Mouse (Mus musculus): ENCODE data around the gene Rps11. TPM values are rescaled to one million over a fixed set of nuclear protein-coding genes. Genes with fewer than 3 reads are reported as not detected.
A peak's percentile ranks its signal among the peaks of the same experiment; 100 is the strongest.
"Not testable (repeated sequence)": the region's sequence is repeated elsewhere in the genome, so short reads cannot be mapped to it uniquely, and the experiment has no call there.

Gene Rps11
- total RNA-seq (2021), result 100 to 1,000 TPM; 418 to 465 TPM

DNA sequence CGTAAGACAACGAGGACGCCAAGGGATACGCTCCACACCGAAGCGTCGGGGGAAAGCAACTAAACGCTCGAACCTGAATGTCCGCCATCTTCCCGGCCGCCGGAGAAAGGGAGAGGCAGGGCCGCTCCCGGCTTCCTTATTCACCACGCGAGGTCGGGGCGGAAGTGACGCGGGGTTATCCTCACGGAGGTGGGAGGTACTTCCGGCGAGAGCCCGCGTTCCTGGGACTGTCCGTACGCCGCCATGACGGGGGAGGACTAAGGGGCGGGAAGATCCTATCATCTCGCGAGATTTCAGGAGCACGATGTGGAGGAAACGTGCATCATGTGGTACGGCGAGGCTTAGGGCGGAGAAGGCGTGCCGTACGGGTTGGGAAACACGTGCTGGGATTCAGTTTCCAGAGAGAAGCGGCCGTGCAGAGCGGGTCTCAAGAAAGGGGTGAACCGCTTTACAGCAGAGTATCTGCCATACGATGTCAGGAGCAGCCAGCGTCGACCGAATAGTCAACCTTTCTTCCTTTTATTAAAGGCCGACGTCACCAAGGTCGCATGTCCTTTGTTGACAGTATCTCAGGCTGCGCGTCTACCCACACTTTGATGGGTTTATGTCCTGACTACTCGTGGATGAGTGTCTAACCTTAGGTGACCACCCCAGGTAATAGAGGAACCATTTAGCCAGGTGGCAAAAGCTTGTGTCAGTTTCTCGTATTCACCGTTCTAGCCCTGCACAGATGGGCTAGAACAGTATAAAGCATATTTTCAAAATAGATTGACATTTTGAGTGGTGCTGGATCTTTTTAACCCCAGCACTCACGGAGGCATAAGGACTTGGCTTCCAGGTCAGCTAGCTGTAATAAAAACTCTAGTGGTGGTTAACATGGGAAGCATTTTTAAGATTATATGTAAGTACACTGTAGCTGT, at the start of gene Rps11:
Rps11 (minus strand) TSS at position 216 of the 920 bp plus-strand sequence.
- peak; percentile 94 to 96 for DNase-seq (ENCODE audit: extremely low spot score in 1 of 2, low spot score in 1 of 2)

DNA sequence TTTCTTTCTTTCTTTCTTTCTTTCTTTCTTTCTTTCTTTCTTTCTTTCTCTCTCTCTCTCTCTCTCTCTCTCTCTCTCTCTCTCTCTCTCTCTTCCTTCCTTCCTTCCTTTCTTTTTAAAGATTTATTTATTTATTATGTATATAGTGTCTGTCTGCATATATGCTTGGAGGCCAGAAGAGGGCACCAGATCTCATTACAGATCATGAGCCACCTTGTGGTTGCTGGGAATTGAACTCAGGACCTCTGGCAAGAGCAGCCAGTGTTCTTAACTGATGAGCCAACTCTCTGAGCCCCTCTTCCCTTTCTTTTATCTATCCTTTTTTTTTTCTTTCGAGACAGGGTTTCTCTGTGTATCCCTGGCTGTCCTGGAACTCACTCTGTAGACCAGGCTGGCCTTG, 49.5 kb upstream of the Rps11 start:
- not testable (repeated sequence) for DNase-seq (ENCODE audit: extremely low spot score in 1 of 2, low spot score in 1 of 2)

DNA sequence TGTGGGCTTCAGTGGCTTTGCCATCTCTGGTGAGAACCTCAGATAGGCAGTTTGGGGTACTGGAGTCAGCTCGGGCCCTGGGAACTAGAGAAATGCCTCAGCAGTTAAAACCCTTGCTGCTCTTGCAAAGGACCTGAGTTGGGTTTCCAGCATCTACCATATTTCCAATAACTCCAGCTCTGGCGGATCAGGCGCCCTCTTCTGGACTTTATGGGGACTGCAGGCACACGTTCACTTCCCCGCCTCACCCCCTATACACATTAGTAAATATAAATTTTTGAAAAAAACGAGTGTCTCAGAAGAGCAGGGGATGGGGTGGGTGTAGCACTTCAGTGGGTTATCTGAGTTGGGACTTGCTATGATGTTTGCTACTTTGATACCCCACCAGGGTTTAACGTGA, 48.7 kb upstream of the Rps11 start:
- DNase-seq (ENCODE audit: extremely low spot score in 1 of 2, low spot score in 1 of 2), result no peak

DNA sequence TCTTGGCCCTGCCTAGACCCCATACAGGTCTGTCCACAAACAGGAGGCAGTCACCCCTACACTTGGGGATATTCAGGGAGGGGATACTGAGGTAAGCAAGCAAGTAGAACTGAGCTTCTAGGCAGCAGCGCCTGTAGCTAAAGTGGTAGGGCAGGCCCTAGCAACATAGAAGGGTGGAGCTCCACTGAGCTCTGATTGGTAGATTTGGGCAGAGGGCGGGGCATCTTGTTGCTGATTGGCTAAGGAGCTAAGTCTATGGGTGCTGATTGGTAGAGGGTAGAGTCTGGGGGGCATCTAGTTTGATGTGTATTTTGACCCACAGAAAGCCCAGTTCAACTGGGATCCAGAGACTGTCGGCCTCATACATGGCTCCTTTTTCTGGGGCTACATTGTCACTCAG, 45.3 kb upstream of the Rps11 start:
- DNase-seq (ENCODE audit: extremely low spot score in 1 of 2, low spot score in 1 of 2), result peak in 1 of 2 experiments; percentile 56

DNA sequence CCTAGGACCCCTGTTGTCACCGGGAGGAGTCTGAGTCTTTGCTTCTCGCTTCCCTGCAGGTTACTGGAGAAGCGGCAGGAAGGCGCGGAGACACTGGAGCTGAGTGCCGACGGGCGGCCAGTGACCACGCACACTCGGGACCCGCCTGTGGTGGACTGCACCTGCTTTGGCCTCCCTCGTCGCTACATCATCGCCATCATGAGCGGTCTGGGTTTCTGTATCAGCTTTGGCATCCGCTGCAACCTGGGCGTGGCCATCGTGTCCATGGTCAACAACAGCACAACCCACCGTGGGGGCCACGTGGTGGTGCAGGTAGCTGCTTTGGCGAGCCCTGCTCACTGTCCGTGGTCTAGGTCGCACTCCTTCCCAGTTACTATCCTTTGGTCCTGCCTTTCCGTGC, 44.4 kb upstream of the Rps11 start:
- DNase-seq (ENCODE audit: extremely low spot score in 1 of 2, low spot score in 1 of 2), result no peak

DNA sequence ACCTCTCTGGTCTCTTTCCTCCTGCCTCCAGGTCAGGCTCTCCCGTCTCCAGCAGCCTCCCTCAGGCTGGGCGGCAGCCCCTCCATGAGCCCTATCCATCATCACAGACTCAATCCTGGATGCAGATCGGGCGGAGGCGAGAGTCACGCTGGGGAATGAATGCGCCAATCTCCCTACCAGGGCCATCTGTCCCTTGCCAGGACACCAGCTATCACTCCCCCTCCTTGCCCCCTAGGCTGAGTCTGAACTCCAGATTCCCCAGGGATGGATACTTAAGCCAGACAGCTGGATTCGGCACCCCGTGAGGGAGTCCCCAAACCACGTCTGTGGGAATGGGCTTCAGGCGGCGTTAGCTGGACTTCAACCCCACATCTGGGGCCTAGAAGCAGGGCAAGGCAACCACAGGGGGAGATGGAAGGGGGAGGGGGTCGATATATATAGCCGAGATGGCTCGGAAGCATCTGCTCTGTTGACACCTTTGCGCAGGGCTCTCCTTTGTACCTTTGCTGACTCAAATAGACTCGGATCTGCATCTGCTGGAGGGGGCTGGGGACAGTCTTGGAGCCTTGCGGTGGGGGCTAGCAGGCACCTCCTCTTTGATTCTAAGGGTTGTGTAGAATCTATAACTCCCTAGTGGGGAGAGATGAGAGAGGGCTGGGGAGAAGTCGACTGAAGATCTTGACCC, 43.7 kb upstream of the Rps11 start:
- DNase-seq (ENCODE audit: extremely low spot score in 1 of 2, low spot score in 1 of 2), result peak; percentile 38 to 40

DNA sequence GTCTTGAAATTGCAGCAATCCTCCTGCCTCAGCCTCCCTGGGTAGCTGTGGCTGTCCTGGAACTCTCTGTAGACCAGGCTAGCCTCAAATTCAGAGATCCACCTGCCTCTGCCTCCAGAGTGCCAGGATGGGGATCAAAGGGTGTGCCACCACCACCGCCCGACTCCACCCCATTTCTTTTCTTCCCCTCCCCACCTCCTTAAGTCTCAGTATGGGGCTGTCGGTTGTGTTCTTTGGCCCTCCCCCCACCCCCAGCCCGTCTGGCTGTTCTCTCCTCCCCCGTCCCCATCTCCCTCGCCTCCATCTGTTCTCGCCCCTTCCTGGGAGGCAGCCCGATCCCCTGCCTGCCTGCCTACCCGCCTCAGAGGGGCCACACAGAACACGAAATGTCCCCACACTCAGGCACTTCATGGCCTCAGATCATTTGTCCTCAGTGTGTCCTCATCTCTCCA, 42.7 kb upstream of the Rps11 start:
- peak; percentile 36 to 45 for DNase-seq (ENCODE audit: extremely low spot score in 1 of 2, low spot score in 1 of 2)

DNA sequence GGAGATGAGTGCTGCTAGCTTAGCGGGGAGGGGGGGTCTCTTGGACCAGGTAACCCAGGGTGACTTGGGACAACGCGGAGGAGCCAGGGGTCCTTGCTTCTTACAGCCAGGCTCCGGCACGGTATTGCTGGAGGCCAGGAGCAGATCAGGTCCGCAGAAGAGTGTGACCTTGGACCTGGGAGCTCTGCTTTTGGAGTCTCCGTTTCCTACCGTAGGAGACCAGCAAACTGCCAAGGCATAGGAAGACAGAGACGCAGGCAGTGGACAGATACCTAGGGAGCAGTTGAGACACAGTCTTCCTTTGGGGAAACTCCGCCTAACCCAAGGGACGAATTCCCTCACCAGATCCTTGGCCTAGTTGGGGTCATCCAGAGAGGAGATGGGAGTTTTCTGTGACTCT, 41.5 kb upstream of the Rps11 start:
- no peak for DNase-seq (ENCODE audit: extremely low spot score in 1 of 2, low spot score in 1 of 2)

DNA sequence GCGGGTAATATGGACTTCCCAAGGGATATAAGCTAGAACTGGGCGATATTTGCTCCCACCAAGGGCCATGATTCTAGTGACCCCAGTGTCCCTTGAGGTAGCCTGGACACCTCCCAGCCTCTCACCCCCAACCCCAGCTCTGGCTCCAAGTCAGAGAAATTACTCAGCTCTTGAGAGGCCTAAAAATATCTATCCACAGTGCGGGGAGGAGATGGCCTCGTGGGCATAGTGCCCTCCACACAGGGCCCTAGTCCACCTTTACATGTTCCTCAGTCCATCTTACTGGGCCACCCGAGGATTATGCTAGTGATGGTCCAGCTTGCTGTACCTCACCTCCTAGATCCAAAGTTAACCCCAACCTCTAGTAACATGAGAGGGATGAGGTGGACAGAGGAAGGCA, 40.6 kb upstream of the Rps11 start:
- no peak for DNase-seq (ENCODE audit: extremely low spot score in 1 of 2, low spot score in 1 of 2)

DNA sequence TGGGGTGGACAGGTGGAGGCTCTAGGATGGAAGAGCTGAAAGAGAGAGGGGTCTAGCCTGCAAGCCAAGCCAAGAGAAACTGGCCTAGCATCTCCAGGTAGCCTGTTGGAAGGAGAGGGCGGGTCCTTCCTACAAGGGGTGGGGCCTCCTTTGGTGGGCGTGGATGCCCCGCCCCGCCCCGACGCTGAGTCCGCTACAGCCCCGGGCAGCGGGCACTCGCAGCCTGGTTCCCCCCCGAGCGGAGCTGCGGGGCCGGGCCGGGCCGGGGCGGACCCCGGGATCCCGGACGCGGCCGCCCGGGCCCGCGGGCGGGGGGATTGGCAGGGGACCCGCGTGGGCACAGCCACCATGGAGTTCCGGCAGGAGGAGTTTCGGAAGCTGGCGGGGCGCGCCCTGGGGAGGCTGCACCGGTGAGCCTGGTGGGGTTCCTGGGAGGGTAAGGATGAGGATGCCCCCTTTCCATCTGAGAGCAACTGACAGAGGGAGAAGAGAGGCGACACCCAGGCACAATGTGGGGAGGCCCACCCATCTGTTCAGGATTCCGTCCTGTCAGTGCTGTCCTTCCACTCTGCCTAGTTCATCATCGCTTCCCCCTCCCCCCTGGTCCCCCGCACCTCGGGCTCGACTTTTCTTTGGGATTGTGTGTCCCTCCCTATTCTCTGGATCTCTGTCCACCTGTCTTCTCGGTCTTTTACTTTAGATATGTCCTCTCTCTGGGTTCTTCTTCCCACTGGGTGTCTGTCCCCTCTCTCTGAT, 39.7 kb upstream of the Rps11 start, which contains the start of gene Slc17a7:
Slc17a7 (plus strand) TSS at position 215 of the 756 bp plus-strand sequence.
- DNase-seq (ENCODE audit: extremely low spot score in 1 of 2, low spot score in 1 of 2), result peak in 1 of 2 experiments; percentile 43

DNA sequence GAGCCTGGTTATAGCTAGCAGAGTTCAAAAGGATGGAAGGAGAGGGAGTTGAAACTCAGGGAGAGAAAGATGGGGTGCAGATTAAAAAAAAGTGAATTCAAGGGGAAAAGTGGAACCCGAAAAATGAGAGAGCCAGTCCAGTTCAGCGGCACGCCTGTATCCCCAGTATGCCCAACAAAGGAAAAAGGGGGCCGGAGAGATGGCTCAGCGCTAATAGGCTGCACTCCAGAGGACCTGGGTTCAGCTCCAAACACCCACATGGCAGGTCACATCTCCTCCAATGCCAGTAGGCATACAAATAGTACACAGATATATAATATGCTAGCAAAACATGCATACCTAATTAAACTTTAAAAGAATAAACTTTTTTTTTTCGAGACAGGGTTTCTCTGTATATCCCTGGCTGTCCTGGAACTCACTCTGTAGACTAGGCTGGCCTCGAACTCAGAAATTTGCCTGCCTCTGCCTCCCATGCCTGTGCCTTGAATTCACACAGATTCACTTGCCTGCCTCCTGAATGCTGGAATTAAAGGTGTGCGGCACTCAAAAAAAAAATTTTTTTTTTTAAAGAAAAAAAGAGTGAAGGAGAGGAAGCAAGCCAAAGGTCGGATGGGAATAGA, 38.9 kb upstream of the Rps11 start:
- DNase-seq (ENCODE audit: extremely low spot score in 1 of 2, low spot score in 1 of 2), result no peak

DNA sequence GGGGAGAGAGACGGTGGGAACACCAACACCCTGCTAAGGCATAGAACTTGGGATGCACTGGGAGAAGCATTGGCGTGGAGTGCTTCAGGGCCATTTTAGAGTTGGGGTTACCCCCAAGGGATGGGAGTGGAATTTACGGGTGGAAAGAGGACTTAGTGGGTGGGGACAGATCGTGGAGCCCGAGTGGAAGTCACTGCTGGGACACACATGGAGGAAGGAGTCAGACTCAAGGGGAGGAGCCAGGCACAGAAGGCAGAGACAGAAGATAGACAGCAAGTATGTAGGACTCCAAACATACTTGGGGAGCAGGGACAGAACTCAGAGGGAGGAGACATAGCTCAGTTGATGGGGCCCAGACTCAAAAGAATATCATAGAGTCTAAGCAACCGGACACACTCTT, 38.3 kb upstream of the Rps11 start:
- no peak for DNase-seq (ENCODE audit: extremely low spot score in 1 of 2, low spot score in 1 of 2)

DNA sequence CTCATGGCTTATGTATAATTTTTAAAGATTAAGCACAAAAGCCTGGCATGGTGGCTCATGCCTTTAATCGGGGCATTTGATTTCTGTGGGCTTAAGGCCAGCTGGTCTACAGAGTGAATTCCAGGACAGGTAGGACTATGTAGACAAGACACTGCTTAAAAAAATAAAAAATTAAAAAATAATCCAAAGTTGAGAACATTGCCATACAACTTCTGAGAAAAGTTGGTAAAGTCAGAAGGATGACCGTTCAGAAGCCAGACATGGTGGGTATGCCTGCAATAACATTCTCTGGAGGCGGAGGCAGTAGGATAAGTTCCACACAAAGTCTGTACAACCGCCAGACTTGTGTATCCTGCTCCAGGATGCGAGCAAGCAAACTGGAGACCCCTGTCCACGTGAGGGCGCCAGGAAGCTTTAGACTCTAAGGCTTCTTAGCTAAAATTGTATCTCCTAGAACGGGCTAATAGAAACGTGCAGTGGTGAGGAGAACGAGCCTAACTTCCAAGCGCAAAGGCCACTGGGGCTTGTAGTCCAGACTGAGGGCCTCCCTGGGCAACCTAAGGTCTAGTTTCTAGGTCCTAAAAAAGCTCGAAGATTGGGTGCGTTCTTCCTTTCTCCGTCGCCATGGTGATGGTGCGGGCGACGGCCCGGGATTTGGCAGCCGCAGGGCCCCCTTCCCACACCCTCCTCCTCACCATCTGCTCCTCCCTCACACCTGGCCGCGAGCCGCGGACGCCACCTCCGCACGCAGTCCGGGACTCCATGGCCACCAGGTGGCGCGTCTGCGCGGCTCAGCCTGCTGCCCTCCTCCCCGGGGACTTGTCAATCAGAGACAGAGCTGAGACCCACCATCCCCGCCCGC, 37.6 kb upstream of the Rps11 start:
- peak; percentile 96 to 98 for DNase-seq (ENCODE audit: extremely low spot score in 1 of 2, low spot score in 1 of 2)

DNA sequence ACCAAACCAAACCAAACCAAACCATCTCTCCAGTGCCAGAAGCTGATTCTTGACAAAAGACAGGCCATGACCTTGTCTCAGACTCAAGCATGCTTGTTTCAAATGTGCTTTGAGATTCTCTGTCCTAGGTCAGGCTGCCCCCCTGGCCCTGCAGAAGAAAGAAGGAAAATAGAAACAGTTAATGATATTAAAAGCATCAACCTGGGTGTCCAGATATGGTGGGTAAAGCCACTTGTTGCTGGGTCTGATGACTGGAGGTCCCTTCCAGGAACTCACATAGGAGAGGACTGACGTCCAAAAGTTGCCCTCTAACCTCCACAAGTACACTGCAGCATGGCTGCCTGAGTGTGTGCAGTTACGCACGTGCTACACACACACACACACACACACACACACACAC, 36.6 kb upstream of the Rps11 start:
- no peak for DNase-seq (ENCODE audit: extremely low spot score in 1 of 2, low spot score in 1 of 2)

DNA sequence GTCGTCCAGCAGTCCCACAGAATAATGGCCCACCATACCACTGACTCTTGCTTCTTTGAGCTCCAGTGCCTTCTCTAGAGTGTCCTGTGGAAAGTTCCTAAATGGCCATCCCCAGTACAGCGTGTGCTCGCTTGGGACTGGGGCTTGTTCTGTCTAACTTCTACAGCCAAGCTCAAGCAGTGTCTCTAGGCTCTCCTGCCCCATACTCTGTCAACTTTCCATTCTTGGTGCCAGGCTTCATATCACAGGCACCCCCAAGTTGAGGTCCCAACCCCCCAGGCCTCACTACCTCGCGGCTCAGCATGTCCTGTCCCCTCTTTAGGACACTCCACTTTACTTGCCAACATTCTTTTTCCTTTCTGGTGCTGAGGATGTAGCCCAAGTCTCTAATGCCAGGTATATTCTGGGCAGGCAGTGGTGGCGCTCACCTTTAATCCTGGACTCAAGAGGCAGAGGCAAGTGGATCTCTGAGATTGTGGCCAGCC, 36.1 kb upstream of the Rps11 start:
- DNase-seq (ENCODE audit: extremely low spot score in 1 of 2, low spot score in 1 of 2), result no peak

DNA sequence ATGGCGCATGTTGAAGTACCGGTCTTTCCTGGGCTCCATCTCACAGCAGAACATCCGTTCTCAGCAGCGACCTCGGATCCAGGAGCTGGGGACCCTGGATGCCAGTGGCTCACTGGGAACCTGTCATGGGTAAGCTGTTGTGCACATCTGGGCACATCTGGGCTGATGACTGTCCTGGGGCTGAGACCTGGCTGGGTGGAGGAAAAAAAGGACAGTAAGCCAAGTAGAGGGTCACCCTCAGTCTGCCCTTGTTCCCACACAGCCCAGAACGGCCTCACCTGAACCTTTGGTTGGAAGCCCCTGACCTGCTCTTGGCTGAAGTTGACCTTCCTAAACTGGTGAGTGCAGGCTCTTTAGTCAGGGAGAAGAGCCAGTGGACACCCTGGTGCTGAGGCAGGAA, 34.8 kb upstream of the Rps11 start:
- no peak for DNase-seq (ENCODE audit: extremely low spot score in 1 of 2, low spot score in 1 of 2)

DNA sequence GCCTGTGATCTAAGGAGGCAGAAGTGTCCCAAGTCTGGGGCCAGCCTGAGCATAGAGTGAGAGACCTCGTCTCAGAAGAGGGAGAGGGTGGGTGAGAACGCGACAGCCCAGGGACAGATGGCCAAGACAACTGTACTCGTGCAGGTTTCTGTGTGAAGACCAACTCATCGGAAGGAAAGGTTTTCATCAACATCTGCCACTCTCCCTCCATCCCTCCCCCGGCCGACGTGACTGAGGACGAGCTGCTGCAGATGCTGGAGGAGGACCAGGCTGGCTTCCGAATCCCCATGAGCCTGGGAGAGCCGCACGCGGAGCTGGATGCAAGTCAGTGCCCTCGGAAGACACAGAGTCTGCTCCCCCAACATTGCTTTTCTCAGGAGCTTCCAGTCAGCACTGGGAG, 33.2 kb upstream of the Rps11 start:
- no peak for DNase-seq (ENCODE audit: extremely low spot score in 1 of 2, low spot score in 1 of 2)

DNA sequence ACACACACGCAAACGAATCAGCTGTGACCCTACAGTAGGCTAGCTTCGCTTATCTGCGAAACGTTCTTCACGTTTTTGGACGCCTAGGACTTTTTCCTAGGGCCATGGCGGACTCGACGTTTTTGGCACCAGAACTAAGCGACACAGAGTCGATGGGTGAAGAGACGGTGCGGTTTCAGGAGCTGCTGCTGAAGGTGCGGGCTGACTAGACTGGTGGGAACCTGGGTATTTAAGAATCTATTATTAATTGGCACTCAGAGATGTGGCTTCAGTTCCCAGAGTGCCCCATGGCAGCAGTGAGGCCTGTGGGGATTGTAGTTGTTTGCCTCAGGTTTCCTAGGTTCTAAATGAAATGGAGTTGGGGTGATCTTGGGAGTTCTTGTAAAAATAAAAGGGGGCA, 32.0 kb upstream of the Rps11 start:
- no peak for DNase-seq (ENCODE audit: extremely low spot score in 1 of 2, low spot score in 1 of 2)

DNA sequence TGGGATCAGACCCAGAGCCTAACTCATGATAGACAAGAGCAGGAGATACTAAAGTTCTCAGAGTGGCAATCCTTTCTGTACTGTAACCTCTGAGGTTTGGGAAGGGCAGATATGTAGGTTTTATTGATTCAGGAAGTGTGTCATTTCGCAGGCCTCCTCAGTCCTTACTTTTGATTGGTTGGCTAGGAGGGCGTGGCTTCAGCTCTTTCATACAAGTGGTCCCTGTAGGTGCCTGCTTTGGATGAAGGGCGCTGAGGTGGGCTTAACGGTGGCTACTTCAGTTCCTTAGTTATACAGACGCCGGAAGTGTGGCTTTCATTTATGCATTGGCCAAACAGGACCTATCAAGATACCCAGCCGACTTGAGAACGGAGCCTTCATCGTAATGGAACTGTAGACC, 31.4 kb upstream of the Rps11 start:
- no peak for DNase-seq (ENCODE audit: extremely low spot score in 1 of 2, low spot score in 1 of 2)
